Mouse (Mus musculus): ENCODE results near the gene Kdm4b. TPM values are rescaled to one million over a fixed set of nuclear protein-coding genes. Genes with fewer than 3 reads are reported as not detected.

The Kdm4b gene
- 1.2 TPM for polyA plus RNA-seq (2014; fragmentation: Illumina TruSeq; extraction: RNeasy Lipid Tissue Mini Kit (QIAGEN cat#74804); ENCODE audit: low read depth, low replicate concordance)

GRCm38 (mm10) chr17:56325450-56326152 lies at the start of gene Kdm4b:
Kdm4b (plus strand) TSS chr17:56326062.

DNA sequence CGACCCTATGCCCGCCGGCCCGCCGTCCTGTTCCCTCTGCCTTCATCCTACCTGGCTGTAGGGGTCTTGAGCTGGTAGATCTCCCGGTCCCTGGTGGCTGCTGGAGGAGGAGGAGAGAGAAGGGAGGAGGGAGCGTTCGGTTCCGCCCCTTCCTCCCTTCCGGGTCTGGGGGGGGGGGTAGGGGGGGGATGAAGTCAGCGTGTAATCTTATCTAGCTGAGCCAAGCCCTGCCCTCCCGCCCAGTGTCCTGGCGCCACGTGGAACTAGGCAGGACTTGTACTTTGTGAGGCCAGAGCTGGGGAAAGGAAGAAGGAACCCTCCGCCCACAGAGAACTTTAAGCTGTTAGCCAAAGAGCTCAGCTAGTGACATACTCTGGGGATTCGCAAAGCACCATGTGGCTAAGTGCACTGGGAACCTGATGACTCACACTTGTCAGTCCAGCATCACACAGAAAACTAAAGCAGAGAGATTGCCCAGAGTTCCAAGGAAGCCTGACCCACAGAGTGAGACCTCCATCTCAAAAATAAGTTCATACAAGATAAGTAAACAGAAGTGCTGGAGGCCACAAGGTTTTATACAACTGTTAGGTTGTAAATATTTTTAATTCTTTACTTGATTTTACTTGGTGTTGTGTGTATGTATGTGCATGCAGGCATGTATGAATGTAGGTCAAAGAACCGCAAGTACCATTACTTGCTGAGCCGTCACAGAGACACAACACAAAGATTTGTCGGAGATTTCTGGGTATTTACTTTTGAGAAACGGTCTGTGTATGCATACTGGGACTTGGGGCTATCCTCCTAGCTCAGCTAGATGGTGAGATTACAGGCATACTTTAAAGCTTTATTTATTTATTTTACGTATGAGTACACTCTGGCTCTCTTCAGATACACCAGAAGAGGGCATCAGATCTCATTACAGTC lies 49.0 kb upstream of the Kdm4b start, which contains the start of gene Ticam1:
TSS of gene Ticam1 (minus strand) at position 144 of the 924 bp plus-strand sequence.

GRCm38 (mm10) chr17:56292531-56293222 lies 33.2 kb upstream of the Kdm4b start, which contains the start of gene Plin3:
Plin3 (minus strand) TSS chr17:56292873.

GRCm38 (mm10) chr17:56300186-56300585 lies 25.7 kb upstream of the Kdm4b start, which contains the start of gene Arrdc5:
Arrdc5 (minus strand) TSS chr17:56300286.

DNA sequence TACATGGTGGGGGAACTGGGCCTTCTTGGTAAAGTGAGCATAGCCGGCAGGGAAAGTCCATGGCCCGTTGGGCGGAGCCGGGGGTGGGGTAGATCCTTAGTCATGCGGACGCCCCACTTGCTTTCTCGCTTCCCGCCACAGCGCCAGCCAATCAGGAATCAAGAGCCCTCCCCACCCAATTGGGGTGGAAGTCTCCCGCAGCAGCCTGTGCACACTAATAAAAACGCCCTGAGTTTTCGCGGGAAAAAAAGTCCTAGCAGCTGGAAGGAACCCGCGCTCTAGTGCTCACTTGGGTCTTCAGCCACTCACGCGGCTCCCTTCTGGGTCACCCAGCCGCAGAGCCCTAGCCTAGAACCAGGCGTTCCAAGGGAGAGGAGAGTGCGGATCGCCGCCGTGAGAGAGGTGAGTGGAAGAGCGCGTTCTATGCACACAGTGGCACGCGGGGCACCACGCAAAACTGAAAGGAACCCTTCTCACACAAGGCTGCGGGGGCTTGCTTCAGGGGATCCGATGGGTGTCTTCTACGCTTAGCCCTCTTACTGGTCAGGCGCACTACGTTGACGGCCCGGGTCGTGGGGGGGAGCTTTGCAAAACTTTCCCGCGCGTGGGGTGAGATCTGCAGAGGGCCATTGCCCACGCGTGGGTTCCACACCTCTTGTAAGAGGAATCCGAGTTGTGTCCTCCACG lies 22.6 kb upstream of the Kdm4b start, which contains the start of gene Uhrf1:
TSS of gene Uhrf1 (plus strand) at position 162 of the 687 bp plus-strand sequence.

Other genes with a start within 250 kb of the Kdm4b start
- gene Hdgfl2, start 246.4 kb upstream of the Kdm4b start, polyA plus RNA-seq (2014; fragmentation: Illumina TruSeq; extraction: RNeasy Lipid Tissue Mini Kit (QIAGEN cat#74804); ENCODE audit: low read depth, low replicate concordance): 8.6 TPM
- 0.07 TPM for gene Plin4, start 216.3 kb upstream of the Kdm4b start, polyA plus RNA-seq (2014; fragmentation: Illumina TruSeq; extraction: RNeasy Lipid Tissue Mini Kit (QIAGEN cat#74804); ENCODE audit: low read depth, low replicate concordance)
- 0.46 TPM for gene Plin5, start 208.5 kb upstream of the Kdm4b start, polyA plus RNA-seq (2014; fragmentation: Illumina TruSeq; extraction: RNeasy Lipid Tissue Mini Kit (QIAGEN cat#74804); ENCODE audit: low read depth, low replicate concordance)
- not detected for gene Lrg1, start 204.1 kb upstream of the Kdm4b start, polyA plus RNA-seq (2014; fragmentation: Illumina TruSeq; extraction: RNeasy Lipid Tissue Mini Kit (QIAGEN cat#74804); ENCODE audit: low read depth, low replicate concordance)
- not detected for gene Sema6b, start 185.7 kb upstream of the Kdm4b start, polyA plus RNA-seq (2014; fragmentation: Illumina TruSeq; extraction: RNeasy Lipid Tissue Mini Kit (QIAGEN cat#74804); ENCODE audit: low read depth, low replicate concordance)
- gene Tnfaip8l1, start 163.6 kb upstream of the Kdm4b start, polyA plus RNA-seq (2014; fragmentation: Illumina TruSeq; extraction: RNeasy Lipid Tissue Mini Kit (QIAGEN cat#74804); ENCODE audit: low read depth, low replicate concordance): 0.07 TPM
- gene Mydgf, start 142.1 kb upstream of the Kdm4b start, polyA plus RNA-seq (2014; fragmentation: Illumina TruSeq; extraction: RNeasy Lipid Tissue Mini Kit (QIAGEN cat#74804); ENCODE audit: low read depth, low replicate concordance): 9.1 TPM
- gene Dpp9, start 107.2 kb upstream of the Kdm4b start, polyA plus RNA-seq (2014; fragmentation: Illumina TruSeq; extraction: RNeasy Lipid Tissue Mini Kit (QIAGEN cat#74804); ENCODE audit: low read depth, low replicate concordance): 0.27 TPM
- gene Fem1a, start 69.3 kb upstream of the Kdm4b start, polyA plus RNA-seq (2014; fragmentation: Illumina TruSeq; extraction: RNeasy Lipid Tissue Mini Kit (QIAGEN cat#74804); ENCODE audit: low read depth, low replicate concordance): 1.0 TPM
- not detected for gene Ticam1, start 49.3 kb upstream of the Kdm4b start, polyA plus RNA-seq (2014; fragmentation: Illumina TruSeq; extraction: RNeasy Lipid Tissue Mini Kit (QIAGEN cat#74804); ENCODE audit: low read depth, low replicate concordance)
- 4.0 TPM for gene Plin3, start 33.2 kb upstream of the Kdm4b start, polyA plus RNA-seq (2014; fragmentation: Illumina TruSeq; extraction: RNeasy Lipid Tissue Mini Kit (QIAGEN cat#74804); ENCODE audit: low read depth, low replicate concordance)
- 61.7 TPM for gene Arrdc5, start 25.8 kb upstream of the Kdm4b start, polyA plus RNA-seq (2014; fragmentation: Illumina TruSeq; extraction: RNeasy Lipid Tissue Mini Kit (QIAGEN cat#74804); ENCODE audit: low read depth, low replicate concordance)
- gene Uhrf1, start 22.7 kb upstream of the Kdm4b start, polyA plus RNA-seq (2014; fragmentation: Illumina TruSeq; extraction: RNeasy Lipid Tissue Mini Kit (QIAGEN cat#74804); ENCODE audit: low read depth, low replicate concordance): 22.3 TPM
- gene Ptprs, start 150.4 kb downstream of the Kdm4b start, polyA plus RNA-seq (2014; fragmentation: Illumina TruSeq; extraction: RNeasy Lipid Tissue Mini Kit (QIAGEN cat#74804); ENCODE audit: low read depth, low replicate concordance): 1.2 TPM
- 0.24 TPM for gene Znrf4, start 186.4 kb downstream of the Kdm4b start, polyA plus RNA-seq (2014; fragmentation: Illumina TruSeq; extraction: RNeasy Lipid Tissue Mini Kit (QIAGEN cat#74804); ENCODE audit: low read depth, low replicate concordance)
- gene Gm20219, start 228.3 kb downstream of the Kdm4b start, polyA plus RNA-seq (2014; fragmentation: Illumina TruSeq; extraction: RNeasy Lipid Tissue Mini Kit (QIAGEN cat#74804); ENCODE audit: low read depth, low replicate concordance): 0.49 TPM